Mouse (Mus musculus) urinary bladder, adult 18-20 months (tissue): ENCODE measurements at regions not wholly inside any gene's neighbourhood (a gene's known extent, or its start where the extent isn't known, plus 50 kb on each side); places are given as distances from the start of the nearest gene placed in this dataset.

ENCODE experiments used
- DNase-seq, 2 experiments: peaks; one replicate each; pipeline ENCODE4 v3.0.0; 2022; ENCODE audit warnings: low spot score in 2 of 2, mixed read lengths in 2 of 2

DNA sequence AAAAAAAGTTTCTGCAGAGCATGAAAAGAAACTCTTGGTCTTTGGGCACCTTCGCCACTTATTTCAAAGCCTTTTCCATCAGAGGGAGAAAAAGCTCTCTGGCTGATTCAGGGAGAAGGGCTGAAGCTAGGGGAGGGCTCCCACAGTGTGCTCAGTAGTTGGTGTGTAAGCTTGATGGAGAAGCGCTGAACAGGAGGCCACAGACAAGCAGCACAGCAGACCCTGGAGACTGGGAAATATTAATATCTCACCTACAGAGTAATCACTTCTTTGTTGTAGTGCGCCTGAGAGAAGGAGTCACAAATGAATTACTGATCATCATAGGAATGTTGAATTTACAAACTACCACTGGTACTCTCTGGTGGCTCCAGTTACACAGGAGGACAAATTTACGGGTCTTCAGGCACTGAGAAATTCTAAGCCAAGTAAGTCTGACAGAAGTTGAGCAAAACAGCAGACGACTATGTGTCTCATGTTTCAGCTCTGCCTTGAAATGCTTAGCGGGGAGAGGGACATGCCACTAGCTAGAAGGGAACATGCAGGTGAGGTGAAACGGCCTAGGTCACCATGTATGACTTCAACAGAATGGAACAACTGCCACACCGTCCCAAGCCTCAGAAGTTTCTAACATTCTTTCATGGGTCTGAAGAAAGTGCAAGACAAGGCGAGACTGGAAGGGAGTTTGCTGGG is 350.9 kb upstream of the Map3k7 start:
- DNase-seq = no peak

DNA sequence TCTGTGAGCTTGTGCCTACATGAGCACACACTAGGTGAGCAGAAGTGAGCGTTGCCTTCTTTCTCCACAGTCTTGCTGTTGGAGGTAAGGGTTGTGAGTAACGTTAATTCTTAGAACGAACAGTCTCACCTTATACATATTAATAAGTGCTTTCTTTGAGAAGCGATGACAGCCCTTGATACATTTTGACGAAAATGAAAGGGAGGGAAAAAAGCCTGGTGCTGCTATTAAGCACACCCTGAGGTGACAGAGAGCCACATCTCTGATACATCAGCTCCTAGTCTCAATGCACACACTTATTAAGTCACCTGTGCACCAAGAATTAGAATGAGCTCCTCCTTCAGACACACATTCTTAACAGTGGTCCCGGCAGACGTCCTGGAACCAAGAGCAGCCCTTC is 346.3 kb upstream of the Map3k7 start:
- DNase-seq = no peak

DNA sequence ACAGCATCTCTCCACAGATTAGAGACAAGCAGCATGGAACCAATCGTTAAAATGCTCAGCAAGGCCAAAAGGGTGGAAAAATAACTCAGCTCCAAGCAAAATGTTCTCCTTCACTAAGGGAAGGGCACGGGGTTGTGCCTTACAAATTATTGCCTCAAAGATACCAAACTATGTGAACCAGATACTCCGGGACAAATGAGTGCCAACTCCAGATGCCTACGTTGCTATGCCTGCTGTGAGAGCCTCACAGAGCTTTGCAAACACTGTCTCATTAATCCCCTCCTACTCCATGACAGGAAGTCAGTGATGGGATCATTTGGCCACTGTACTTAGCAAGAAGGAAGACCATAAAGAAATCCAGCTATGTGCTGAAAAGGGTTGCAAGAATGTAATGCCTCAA is 345.9 kb upstream of the Map3k7 start:
- DNase-seq = no peak

DNA sequence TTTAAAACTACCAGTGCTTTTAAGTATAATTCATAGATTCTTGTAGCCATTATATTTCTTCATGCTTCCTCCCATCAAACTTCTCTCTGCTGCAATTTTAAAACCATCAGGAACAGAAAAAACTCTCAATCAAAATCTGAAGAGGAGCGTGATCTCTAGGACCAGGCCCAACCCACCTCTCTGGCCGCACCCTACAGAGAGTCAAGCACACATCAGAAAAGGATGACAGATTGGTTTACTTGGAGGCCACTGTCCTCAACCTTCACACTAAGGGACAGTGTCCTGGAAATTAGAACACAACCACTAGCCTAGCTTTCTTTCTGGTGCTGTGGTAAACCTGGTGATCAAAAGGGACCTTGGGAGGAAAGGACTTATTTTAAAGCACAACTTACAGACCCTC is 342.7 kb upstream of the Map3k7 start:
- no peak for DNase-seq

DNA sequence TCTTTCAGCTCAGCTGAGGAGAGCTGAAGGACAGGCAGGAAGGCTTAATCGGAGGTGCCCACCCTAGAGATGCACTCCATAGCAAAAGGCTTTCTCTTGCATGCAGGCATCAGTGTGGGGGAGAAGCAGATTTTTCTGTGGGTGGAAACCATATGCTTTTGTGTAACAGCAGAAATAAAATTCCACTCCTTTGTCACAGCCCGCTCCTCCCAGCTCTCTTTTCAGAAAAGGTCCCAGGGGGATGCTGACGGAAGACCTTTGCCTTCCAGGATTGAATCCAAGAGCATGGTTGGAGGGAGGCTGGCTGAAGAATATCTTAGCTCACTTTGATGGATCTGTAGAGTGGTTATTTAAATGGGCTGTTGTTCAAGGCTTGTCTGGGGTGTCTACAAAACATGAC is 336.8 kb upstream of the Map3k7 start:
- no peak for DNase-seq

DNA sequence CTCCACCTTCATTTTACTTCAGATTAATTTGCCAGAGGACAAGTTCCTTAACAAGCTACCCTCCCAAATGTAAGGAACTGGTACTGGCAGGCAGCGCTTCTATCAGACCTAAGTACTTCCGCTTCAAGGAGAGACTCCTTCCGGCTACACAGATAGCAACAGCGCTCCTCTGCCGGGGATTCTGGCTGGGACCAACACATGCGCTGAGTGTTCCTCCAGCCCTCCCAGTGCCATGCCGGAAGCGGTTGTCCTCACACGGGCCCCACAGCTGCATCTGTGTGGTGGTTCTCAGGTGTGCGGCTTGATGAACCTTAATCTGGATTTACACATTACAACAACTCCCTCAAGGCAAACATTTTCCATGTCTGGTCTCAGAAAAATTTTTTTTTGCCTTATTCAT is 336.1 kb upstream of the Map3k7 start:
- DNase-seq = no peak

DNA sequence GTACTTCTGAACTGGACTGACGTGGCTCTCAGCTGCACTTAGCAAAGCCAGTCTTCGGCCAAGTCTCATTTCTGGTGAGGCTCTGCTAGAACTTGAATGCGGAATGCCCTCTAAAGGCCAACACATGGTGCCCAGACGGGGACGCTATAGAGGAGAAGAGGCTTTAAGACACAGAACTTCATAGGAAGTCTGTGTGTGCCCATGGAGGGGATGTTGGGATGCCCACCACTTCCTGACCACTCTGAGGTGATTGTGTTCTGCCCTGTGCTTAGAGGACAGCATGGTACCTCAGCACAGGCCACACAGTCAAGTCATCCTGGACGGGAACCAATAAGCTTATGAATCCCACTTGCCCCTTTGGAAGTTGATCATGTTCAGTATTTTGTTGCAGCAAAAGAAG is 325.3 kb upstream of the Map3k7 start:
- DNase-seq = no peak

DNA sequence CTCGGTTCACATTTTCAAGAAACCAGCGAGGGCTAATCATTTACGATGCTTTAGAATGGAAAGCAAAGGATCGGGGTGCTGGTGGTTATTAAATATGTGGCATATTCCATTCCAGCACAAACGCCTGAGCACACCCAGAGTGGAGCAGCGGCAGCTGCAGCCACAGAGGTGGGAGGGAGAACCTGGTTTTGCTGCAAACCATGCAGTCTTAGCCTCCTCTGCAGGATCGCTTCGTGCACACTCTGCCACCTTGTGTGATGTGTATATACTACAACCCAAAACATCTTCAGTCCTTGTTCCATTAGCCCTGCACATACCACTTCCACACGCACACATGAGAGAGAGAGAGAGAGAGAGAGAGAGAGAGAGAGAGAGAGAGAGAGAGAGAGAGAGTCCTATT is 321.7 kb upstream of the Map3k7 start:
- DNase-seq = peak; percentile 8

DNA sequence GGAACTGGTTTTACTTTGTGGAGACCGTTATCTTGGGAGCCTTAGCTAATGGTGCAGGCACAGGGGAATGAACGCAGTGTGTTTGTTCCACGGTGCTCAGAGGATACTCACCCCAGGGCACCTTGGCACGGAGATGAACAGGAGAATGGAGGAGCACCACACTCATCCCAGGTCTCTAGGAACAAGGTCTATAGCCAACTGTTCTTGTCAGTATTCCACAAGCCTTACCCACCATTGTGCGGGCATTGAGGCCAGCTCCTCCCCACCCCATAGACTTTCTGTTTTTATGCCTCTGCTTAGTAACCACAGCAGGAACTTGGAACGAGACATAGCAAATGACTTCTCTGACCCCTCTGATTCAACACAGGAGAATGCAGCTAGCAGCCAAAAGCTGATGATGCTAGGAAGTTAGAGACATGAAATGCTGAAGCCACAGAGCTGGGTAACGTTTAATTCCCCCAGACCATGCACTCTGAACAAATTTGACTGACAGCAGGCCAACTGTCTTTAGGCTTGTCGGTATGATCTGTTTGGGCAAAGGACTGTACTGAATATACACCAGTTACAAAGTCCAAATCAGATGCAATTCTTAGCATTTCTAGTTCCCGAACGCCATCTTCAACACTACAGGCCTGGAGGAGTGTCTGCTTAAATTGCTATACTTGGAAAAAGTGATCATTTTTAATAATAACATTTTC is 321.2 kb upstream of the Map3k7 start:
- DNase-seq = peak; percentile 6 to 31

DNA sequence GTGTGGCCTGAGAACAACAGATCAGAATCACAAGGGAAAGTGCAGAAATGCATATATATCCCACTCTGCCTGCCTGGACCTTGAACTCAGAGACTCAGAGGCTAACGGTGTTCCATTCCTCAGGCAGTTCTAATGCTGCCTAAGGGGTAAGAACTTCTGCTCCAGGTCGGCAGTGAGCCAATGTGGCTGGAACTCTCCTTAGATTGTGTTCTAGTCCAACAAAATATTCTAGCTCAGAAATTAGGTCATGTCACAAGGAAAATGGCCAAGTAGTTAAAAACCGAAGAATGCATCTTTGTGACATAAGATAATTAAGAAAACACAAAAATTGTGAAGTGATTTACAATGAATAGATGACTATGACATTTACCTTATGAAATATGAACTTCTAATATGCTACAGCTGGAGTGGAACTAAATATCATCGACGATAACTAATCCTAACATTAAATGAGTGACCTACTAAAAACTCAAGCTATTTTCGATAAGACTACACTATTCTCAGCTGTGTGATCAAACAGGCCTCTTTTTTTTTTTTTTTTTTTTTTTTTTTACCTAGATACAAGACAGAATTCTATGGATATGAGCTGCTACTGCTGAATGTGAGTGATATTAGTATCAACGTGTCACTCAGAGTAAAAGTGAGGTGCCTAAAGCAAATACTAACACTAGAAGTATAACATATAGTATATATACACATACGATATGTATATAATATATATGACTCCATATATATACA is 315.1 kb upstream of the Map3k7 start:
- no peak for DNase-seq

DNA sequence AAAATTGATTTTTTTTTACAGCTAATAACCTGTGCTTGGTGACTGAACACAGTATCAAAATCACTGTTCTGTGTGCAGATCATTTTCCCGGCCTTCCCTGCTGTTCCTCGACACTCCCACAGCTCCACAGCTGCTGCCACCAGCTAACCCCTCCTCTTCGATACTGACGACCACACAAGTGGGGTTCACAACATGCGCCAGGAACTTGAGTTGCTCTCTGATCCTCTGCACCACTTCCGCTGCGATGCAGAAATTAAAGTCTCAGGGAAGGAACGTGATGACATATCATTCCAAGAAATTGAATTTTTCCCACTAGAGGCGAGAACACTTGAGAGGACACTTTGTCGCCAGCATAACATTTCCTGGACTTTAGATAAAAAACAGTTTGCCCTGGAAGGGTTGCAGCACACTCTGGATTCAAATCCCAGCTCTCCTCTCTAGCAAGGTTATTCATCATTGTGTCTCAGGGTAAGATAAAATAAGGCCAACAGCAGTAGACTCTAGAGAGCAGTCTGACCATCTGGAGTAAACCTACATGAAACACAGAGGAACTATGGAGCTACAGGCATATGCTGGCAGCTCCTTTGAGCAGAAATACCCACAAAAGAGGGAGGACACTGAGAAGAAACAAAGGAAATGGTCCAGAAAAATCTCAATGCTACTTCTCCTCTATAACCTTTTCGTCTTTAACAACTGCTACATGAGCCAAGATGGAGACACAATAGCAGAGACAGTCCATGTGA is 308.4 kb upstream of the Map3k7 start:
- DNase-seq = no peak

DNA sequence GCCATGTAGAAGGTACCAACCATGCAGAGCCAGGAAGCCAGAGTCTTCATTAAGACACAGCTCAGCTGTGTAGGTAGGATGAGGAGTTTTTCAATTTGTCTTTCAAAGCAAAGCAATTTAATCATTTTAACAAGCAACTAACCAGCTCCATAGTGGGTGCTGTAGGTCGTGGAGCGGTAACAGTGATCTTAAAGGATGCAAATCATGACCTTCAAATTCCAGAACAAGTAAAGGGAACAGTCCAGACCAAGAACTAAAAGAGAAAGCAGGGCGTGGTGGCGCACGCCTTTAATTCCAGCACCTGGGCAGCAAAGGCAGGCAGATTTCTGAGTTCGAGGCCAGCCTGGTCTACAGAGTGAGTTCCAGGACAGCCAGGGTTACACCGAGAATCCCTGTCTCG is 307.8 kb upstream of the Map3k7 start:
- no peak for DNase-seq

DNA sequence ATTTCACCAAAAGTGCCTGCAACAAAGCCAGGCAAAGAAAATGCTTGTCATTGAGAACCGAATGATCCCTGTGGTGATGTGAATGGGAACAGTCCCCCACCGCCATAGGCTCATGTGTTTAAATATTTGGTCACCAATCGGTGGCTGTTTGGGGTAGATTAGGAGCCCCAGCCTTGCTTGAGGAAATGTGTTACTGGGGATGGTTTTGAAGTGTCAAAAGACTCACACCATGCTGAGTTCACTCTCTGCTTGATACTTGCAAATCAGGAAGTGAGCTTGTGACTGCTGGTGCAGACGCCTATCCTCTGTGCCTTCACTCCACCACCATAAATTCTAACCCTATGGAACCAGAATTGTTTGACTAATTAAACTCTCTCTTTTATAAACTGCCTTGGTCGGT is 305.1 kb upstream of the Map3k7 start:
- DNase-seq = no peak

DNA sequence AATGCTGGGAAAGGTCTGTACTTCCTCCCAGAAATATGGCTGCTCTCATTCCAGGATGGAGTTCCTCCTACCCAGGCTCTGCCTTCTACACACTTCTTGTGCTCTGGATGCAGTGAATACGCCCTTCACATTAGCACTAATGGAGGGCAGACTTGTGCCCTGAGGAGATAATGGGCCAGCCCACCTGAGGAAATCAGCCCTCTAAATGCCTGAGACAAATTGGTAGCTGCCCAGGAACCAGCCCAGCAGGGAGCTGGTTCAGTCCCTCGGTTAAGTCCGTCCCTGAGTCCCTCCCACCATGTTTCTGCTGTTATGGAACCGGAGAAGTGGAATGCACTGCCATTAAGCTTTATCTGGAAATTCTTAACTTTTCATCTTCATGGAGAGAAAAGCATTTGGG is 303.0 kb upstream of the Map3k7 start:
- no peak for DNase-seq

DNA sequence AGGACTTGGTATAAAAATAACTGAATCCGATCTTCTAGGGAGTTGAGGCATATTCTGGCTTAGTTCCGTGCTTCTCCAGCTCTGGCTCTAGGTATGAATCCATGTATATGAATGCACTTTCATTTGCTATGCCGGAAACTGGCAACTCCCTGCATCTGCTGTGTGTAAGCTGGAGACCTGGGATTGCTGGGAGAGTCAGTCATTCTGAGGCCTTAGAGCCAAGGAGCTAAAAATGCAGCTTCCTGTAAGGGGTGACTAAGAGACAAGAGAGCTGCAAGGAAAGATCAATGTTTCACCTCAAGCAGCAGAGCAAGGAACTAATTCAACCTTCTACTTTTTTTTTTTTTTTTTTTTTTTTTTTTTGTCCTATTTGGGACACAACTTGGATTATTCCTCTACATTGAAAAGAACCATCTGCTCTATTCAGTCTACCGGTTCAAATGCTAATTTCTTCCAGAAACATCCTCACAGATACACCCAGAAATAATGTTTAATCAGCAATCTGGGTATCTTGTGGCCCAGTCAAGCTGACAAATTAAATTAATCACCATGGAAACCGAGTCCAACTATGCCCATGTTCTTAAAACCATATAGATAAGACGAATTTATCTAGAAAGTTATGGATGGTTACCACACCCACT is 292.2 kb upstream of the Map3k7 start:
- DNase-seq = no peak

DNA sequence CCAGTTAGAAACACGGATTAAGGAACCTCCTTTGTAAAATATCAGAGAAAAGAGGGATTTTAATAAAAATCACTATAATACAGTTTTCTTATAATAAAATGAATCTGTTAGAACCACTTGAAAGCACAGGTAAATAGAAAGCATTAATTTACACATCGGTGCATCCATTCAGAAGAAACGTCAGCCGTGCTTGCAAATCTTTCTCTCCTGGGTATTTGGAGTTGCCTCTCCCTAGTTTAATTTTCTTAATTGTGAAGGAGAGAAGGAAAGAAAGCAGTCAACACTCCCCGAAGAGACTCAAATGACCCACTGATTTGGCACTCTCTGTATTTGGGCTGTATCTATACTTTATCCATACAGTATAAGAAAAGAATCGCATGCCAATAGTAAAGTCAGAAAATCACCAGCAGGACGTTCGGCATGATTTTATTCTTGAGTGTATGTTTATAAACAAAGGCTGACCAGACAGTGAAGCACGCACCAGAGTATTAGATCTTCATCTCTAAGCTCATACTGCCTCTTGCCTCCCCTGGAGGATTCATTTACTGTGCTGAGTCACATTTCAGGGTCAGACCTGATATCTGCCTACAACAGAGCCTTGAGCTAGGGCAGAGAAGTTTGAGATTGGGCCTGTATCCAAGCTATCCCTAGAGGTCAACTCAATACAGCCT is 291.6 kb upstream of the Map3k7 start:
- DNase-seq = no peak

DNA sequence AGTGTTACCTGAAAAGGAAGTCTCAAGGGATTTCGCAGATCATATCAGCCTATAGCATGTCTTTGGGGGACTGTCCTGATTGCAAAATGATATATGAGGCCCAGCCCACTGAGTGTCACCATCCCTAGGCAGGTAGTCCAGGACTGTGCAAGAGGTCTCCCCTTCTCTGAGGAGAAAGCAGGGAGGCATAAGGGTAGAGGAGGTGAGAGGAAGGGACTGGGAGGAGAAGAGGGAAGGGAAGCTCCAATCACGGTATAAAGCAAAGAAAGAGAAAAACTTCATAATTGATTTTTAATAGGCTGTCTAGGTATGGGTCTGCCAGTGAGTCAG is 291.1 kb upstream of the Map3k7 start:
- DNase-seq = no peak

DNA sequence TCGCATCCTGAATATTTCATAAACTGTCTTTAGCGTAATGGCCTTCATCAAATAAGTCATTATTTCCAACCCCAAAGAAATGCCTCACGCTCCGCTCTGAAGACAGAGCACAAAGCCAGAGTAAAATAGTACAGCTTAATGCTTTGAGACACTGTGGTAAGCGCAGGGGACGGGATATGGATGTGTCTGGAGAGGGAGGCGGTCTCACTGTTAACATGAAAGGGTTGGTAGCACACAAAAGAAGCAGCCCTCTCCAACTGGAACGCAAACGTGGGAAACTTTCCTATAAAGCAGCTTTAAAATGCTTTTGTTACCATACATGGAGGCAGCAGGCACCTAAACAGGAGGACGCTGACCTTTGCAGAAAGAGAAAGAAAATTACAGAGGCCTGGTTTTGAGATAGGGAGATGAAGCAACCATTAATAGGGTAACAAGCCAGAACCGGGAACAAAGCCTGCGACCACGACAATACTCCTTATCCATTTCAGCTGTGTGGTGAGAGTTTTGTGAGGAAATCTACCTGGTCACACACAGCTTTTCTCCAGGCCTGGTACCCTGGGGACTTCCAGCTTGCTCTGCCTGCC is 284.8 kb upstream of the Map3k7 start:
- DNase-seq = no peak

DNA sequence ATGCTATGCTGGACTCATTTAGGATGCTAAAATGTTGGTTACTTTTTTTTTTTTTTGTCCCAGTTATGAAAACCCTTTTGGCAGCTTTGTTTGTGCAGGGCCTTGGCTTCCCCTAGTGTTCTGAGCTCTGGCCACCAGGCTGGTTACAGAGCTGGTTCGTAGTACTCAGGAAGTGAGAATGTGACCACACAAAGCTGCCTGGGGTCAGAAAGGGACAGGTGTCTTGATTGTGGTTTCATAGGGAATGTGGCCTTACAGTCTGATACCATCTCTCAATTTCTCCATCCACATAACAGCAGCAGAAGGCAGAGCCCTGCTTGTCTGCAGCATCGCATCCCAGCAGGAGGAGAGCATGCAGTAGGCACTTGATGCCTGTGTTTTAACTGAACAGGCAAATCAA is 282.9 kb upstream of the Map3k7 start:
- no peak for DNase-seq

DNA sequence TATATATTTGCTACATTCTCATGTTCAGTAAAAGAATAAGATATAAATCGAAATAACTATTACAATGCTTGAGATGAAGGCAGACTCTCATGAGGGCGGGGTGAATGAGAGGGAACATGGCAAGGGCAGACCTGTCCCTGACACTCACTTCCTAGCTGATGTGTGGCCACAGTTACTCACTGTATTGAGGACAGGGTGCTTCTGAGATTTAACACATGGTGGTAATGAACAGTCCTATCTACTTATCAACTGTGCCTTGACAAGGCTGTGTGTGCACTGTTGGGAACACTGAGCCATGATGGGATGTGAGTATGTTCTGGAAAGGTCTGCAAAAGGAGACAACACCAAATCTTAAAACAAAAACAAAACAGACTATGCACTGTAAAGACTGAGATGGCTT is 274.8 kb upstream of the Map3k7 start:
- DNase-seq = no peak
